Mouse (Mus musculus): ENCODE measurements around the gene Ranbp10. TPM values are rescaled to one million over a fixed set of nuclear protein-coding genes. Genes with fewer than 3 reads are reported as not detected.
A peak's percentile ranks its signal among the peaks of the same experiment; 100 is the strongest.

Ranbp10 gene
- polyA plus RNA-seq, 1 experiment = 11.0 TPM

- TF ChIP-seq MAX (IDR thresholded peaks at IDR 0.05) = peak; percentile 67
- TF ChIP-seq MYOG (IDR thresholded peaks at IDR 0.05; ENCODE audit: control insufficient read depth, extremely low read depth, insufficient read length) = no peak
- Histone ChIP-seq H3K27me3 (ENCODE audit: control insufficient read depth, insufficient read depth, insufficient read length) (no peaks in the 10 kb centered on the region), H3K79me3 (ENCODE audit: low read depth) (peaks cover 70% of the 10 kb centered on the region), H3K79me2 (ENCODE audit: control insufficient read depth, insufficient read depth) (peaks cover 90% of the 10 kb centered on the region), H3ac (ENCODE audit: control insufficient read depth, insufficient read length, low read depth) (peak within 1 kb of the TSS; percentile 87), H3K36me3 (ENCODE audit: control insufficient read depth, insufficient read depth) (peaks cover 35% of the 10 kb centered on the region), H3K4me3 (ENCODE audit: insufficient read depth, poor library complexity, severe bottlenecking) (peak within 1 kb of the TSS; percentile 95)
Observed at GRCm38 (mm10) chr8:105860143-105860981, 33.2 kb upstream of the Ranbp10 start, which contains the start of gene Nutf2. Gene Nutf2 (plus strand): TSS chr8:105860580.

DNA sequence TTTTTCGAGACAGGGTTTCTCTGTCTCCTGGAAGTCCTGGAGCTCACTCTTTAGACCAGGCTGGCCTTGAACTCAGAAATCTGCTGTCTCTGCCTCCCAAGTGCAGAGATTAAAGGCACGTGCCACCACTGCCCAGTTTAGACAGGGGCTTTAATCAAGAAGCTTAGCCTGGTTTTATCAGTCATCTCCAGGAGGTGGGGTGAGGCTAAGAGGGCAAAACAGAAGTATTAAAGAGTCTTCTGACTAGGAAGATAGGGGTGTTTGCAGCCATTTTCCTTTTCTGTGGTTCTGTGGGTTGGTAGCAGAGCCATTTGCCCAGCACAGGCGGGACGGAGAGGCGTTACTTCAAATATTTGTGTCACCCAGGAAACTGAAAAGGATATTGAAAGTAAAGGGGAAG lies 32.2 kb upstream of the Ranbp10 start:
- Histone ChIP-seq H3K36me3 (ENCODE audit: control insufficient read depth, insufficient read depth) (peaks cover 24% of the 10 kb centered on the region), H3K79me3 (ENCODE audit: low read depth) (peaks cover 60% of the 10 kb centered on the region), H3ac (ENCODE audit: control insufficient read depth, insufficient read length, low read depth) (no peak overlapping the region), H3K4me3 (ENCODE audit: insufficient read depth, poor library complexity, severe bottlenecking) (no peak overlapping the region), H3K27me3 (ENCODE audit: control insufficient read depth, insufficient read depth, insufficient read length) (no peaks in the 10 kb centered on the region), H3K79me2 (ENCODE audit: control insufficient read depth, insufficient read depth) (peaks cover 85% of the 10 kb centered on the region)
- TF ChIP-seq FOSL1 (IDR thresholded peaks at IDR 0.05; ENCODE audit: insufficient read depth, low read length, poor library complexity, severe bottlenecking) (no peak), CTCF (IDR thresholded peaks at IDR 0.05; ENCODE audit: control insufficient read depth, insufficient read depth, insufficient read length) (no peak), USF1 (IDR thresholded peaks at IDR 0.05; ENCODE audit: low read depth) (no peak)

DNA sequence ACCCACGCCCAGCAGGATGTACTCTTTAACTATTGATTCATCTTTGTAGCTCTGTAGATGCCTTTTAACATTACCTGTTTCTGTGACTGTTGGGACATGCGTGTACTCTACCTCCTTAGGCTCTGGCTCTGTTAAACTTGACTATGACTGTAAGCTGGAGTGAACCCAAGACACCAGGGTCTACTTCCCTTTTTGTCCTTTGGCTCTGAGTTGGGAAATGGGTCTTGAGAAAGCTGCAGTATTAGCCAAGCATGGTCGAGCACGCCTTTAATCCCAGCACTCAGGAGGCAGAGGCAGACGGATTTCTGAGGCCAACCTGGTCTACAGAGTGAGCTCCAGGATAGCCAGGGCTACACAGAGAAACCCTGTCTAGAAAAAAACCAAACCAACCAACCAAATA lies 31.3 kb upstream of the Ranbp10 start:
- Histone ChIP-seq H3K79me3 (ENCODE audit: low read depth) (peaks cover 52% of the 10 kb centered on the region), H3K79me2 (ENCODE audit: control insufficient read depth, insufficient read depth) (peaks cover 77% of the 10 kb centered on the region), H3K36me3 (ENCODE audit: control insufficient read depth, insufficient read depth) (peaks cover 16% of the 10 kb centered on the region), H3ac (ENCODE audit: control insufficient read depth, insufficient read length, low read depth) (no peak overlapping the region), H3K4me3 (ENCODE audit: insufficient read depth, poor library complexity, severe bottlenecking) (no peak overlapping the region), H3K27me3 (ENCODE audit: control insufficient read depth, insufficient read depth, insufficient read length) (no peaks in the 10 kb centered on the region)
- TF ChIP-seq USF1 (IDR thresholded peaks at IDR 0.05; ENCODE audit: low read depth) = no peak
- no peak for TF ChIP-seq CTCF (IDR thresholded peaks at IDR 0.05; ENCODE audit: control insufficient read depth, insufficient read depth, insufficient read length)
- no peak for TF ChIP-seq MAX (IDR thresholded peaks at IDR 0.05)
- no peak for TF ChIP-seq MYOG (IDR thresholded peaks at IDR 0.05; ENCODE audit: control insufficient read depth, extremely low read depth, insufficient read length)
- TF ChIP-seq MYOD1 (IDR thresholded peaks at IDR 0.05; ENCODE audit: control insufficient read depth, insufficient read length, low read depth) = no peak
- TF ChIP-seq FOSL1 (IDR thresholded peaks at IDR 0.05; ENCODE audit: insufficient read depth, low read length, poor library complexity, severe bottlenecking) = no peak
- no peak for TF ChIP-seq CEBPB (IDR thresholded peaks at IDR 0.05; ENCODE audit: low read depth)

GRCm38 (mm10) chr8:105856168-105856835 lies 29.2 kb upstream of the Ranbp10 start:
- Histone ChIP-seq H3K79me3 (ENCODE audit: low read depth) (peaks cover 33% of the 10 kb centered on the region), H3ac (ENCODE audit: control insufficient read depth, insufficient read length, low read depth) (peak overlapping the region; percentile 71), H3K27me3 (ENCODE audit: control insufficient read depth, insufficient read depth, insufficient read length) (no peaks in the 10 kb centered on the region), H3K79me2 (ENCODE audit: control insufficient read depth, insufficient read depth) (peaks cover 60% of the 10 kb centered on the region), H3K4me3 (ENCODE audit: insufficient read depth, poor library complexity, severe bottlenecking) (peak overlapping the region; percentile 75), H3K36me3 (ENCODE audit: control insufficient read depth, insufficient read depth) (peaks cover 8% of the 10 kb centered on the region)
- TF ChIP-seq CEBPB (IDR thresholded peaks at IDR 0.05; ENCODE audit: low read depth) (no peak), MAX (IDR thresholded peaks at IDR 0.05) (no peak), MYOD1 (IDR thresholded peaks at IDR 0.05; ENCODE audit: control insufficient read depth, insufficient read length, low read depth) (no peak), FOSL1 (IDR thresholded peaks at IDR 0.05; ENCODE audit: insufficient read depth, low read length, poor library complexity, severe bottlenecking) (no peak), CTCF (IDR thresholded peaks at IDR 0.05; ENCODE audit: control insufficient read depth, insufficient read depth, insufficient read length) (no peak)

GRCm38 (mm10) chr8:105855248-105856167 lies 28.4 kb upstream of the Ranbp10 start:
- Histone ChIP-seq H3K36me3 (ENCODE audit: control insufficient read depth, insufficient read depth) (peaks cover 8% of the 10 kb centered on the region), H3K79me2 (ENCODE audit: control insufficient read depth, insufficient read depth) (peaks cover 60% of the 10 kb centered on the region), H3K79me3 (ENCODE audit: low read depth) (peaks cover 28% of the 10 kb centered on the region), H3K4me3 (ENCODE audit: insufficient read depth, poor library complexity, severe bottlenecking) (peak overlapping the region; percentile 75), H3ac (ENCODE audit: control insufficient read depth, insufficient read length, low read depth) (peak overlapping the region; percentile 71), H3K27me3 (ENCODE audit: control insufficient read depth, insufficient read depth, insufficient read length) (no peaks in the 10 kb centered on the region)
- no peak for TF ChIP-seq CEBPB (IDR thresholded peaks at IDR 0.05; ENCODE audit: low read depth)
- TF ChIP-seq MYOD1 (IDR thresholded peaks at IDR 0.05; ENCODE audit: control insufficient read depth, insufficient read length, low read depth) = no peak
- TF ChIP-seq MYOG (IDR thresholded peaks at IDR 0.05; ENCODE audit: control insufficient read depth, extremely low read depth, insufficient read length) = no peak
- no peak for TF ChIP-seq FOSL1 (IDR thresholded peaks at IDR 0.05; ENCODE audit: insufficient read depth, low read length, poor library complexity, severe bottlenecking)
- no peak for TF ChIP-seq MAX (IDR thresholded peaks at IDR 0.05)
- TF ChIP-seq CTCF (IDR thresholded peaks at IDR 0.05; ENCODE audit: control insufficient read depth, insufficient read depth, insufficient read length) = no peak
- no peak for TF ChIP-seq USF1 (IDR thresholded peaks at IDR 0.05; ENCODE audit: low read depth)
